Mouse (Mus musculus): ENCODE results near the gene Fth1. TPM values are rescaled to one million over a fixed set of nuclear protein-coding genes. Genes with fewer than 3 reads are reported as not detected.

Fth1 gene
- polyA plus RNA-seq, 1 experiment, result 268 TPM

DNA sequence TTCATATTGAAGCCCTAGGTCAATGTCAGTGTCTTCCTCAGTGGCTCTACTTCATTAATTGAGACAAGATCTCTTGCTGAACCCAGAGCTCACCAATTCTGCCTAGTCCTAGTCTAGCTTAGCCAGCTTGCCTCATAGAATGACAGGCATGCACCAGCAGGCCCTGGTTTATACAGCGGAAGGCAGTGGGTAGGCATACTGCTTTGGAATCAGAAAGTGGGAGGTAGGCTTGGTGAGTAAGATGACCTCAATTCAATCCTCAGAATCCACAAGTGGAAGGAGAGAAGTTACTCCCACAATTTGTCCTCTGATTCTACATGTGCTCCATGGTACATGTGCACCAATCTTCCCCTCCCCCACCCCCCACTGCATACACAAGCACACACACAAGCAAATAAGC lies 23.3 kb downstream of the Fth1 start:
- no peaks in the 10 kb centered on the region for H3K27me3 ChIP-seq (ENCODE audit: control insufficient read depth, insufficient read depth, low read length)
- no peaks in the 10 kb centered on the region for H3K4me1 ChIP-seq (ENCODE audit: control insufficient read depth, insufficient read depth, low read length)
- peak overlapping the region; percentile 82 for H3K4me3 ChIP-seq (ENCODE audit: control insufficient read depth, low read depth, low read length)
- no peaks in the 10 kb centered on the region for H3K36me3 ChIP-seq (ENCODE audit: control insufficient read depth, insufficient read depth, low read length)
- TF ChIP-seq POLR2A (IDR thresholded peaks at IDR 0.05; ENCODE audit: control insufficient read depth, low read depth, low read length) (no peak), CTCF (IDR thresholded peaks at IDR 0.05; ENCODE audit: control insufficient read depth, insufficient read depth, insufficient replicate concordance, low read depth, low read length) (no peak)
- no peak overlapping the region for H3K27ac ChIP-seq (ENCODE audit: control insufficient read depth, insufficient read depth, low read depth, low read length)

DNA sequence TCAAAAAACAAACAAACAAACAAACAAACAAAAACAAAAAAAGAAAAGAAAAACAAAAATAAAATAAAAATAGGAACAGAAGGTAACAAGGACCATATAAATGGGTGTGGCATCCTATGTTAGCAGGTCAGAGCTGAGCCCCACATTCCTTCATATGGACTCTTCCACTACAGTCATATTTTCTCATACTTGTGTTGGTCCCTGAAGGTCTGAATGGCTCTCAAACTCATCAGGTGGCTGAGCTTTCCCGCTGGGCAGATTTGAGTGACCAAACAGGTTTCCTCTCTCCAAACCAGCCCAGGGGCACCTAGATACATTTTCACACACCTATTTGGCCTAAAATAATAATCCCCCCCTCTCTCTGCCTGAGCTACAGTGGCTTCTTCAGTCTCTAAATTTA lies 31.0 kb downstream of the Fth1 start:
- Histone ChIP-seq H3K4me3 (ENCODE audit: control insufficient read depth, low read depth, low read length) (no peak overlapping the region), H3K36me3 (ENCODE audit: control insufficient read depth, insufficient read depth, low read length) (no peaks in the 10 kb centered on the region), H3K27ac (ENCODE audit: control insufficient read depth, insufficient read depth, low read depth, low read length) (no peak overlapping the region), H3K4me1 (ENCODE audit: control insufficient read depth, insufficient read depth, low read length) (peaks cover 4% of the 10 kb centered on the region), H3K27me3 (ENCODE audit: control insufficient read depth, insufficient read depth, low read length) (no peaks in the 10 kb centered on the region)
- TF ChIP-seq CTCF (IDR thresholded peaks at IDR 0.05; ENCODE audit: control insufficient read depth, insufficient read depth, insufficient replicate concordance, low read depth, low read length), result no peak

DNA sequence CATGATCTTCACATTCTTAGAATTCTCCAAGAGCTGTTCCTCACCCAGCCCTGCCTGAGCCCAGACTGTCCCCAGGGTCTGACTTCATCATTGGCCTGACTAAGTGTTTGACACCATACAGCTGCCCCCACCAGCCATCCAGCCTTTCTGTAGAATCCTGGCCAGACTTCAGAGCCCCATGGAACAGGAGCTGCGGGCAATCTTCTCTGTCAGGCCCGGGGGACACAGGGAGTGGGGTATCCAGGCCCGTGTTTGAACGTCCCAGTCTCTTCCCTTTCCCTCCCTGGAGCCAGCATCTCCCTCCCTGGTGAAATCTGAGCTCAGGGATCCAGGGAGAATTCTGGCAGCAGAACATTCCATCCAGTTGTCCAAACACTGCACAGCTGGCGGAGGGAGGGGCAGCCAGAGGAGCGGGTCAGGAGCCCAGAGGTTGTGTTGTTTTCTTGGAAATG lies 32.5 kb downstream of the Fth1 start:
- H3K36me3 ChIP-seq (ENCODE audit: control insufficient read depth, insufficient read depth, low read length), result no peaks in the 10 kb centered on the region
- TF ChIP-seq CTCF (IDR thresholded peaks at IDR 0.05; ENCODE audit: control insufficient read depth, insufficient read depth, insufficient replicate concordance, low read depth, low read length), result no peak
- no peak for TF ChIP-seq POLR2A (IDR thresholded peaks at IDR 0.05; ENCODE audit: control insufficient read depth, low read depth, low read length)
- H3K27me3 ChIP-seq (ENCODE audit: control insufficient read depth, insufficient read depth, low read length), result no peaks in the 10 kb centered on the region
- H3K4me1 ChIP-seq (ENCODE audit: control insufficient read depth, insufficient read depth, low read length), result peaks cover 7% of the 10 kb centered on the region
- H3K27ac ChIP-seq (ENCODE audit: control insufficient read depth, insufficient read depth, low read depth, low read length), result peak overlapping the region; percentile 68
- no peak overlapping the region for H3K4me3 ChIP-seq (ENCODE audit: control insufficient read depth, low read depth, low read length)

- Histone ChIP-seq H3K4me3 (ENCODE audit: control insufficient read depth, low read depth, low read length) (no peak overlapping the region), H3K4me1 (ENCODE audit: control insufficient read depth, insufficient read depth, low read length) (peaks cover 12% of the 10 kb centered on the region), H3K27ac (ENCODE audit: control insufficient read depth, insufficient read depth, low read depth, low read length) (peak overlapping the region; percentile 68; the same call in 1 of the 2 replicates)
These were observed 33.0 kb downstream of the Fth1 start for GRCm38 (mm10) chr19:10013348-10013747.

GRCm38 (mm10) chr19:10013913-10014312 lies 33.5 kb downstream of the Fth1 start:
- no peak for TF ChIP-seq CTCF (IDR thresholded peaks at IDR 0.05; ENCODE audit: control insufficient read depth, insufficient read depth, insufficient replicate concordance, low read depth, low read length)
- TF ChIP-seq POLR2A (IDR thresholded peaks at IDR 0.05; ENCODE audit: control insufficient read depth, low read depth, low read length), result no peak
- H3K4me3 ChIP-seq (ENCODE audit: control insufficient read depth, low read depth, low read length), result no peak overlapping the region
- H3K4me1 ChIP-seq (ENCODE audit: control insufficient read depth, insufficient read depth, low read length), result peaks cover 14% of the 10 kb centered on the region
- H3K27ac ChIP-seq (ENCODE audit: control insufficient read depth, insufficient read depth, low read depth, low read length), result peak overlapping the region; percentile 40; the same call in 1 of the 2 replicates
- no peaks in the 10 kb centered on the region for H3K27me3 ChIP-seq (ENCODE audit: control insufficient read depth, insufficient read depth, low read length)
- no peaks in the 10 kb centered on the region for H3K36me3 ChIP-seq (ENCODE audit: control insufficient read depth, insufficient read depth, low read length)

More at GRCm38 (mm10) chr19:10013348-10013747, 33.0 kb downstream of the Fth1 start:
- H3K27me3 ChIP-seq (ENCODE audit: control insufficient read depth, insufficient read depth, low read length), result no peaks in the 10 kb centered on the region
- TF ChIP-seq POLR2A (IDR thresholded peaks at IDR 0.05; ENCODE audit: control insufficient read depth, low read depth, low read length), result no peak
- no peak for TF ChIP-seq CTCF (IDR thresholded peaks at IDR 0.05; ENCODE audit: control insufficient read depth, insufficient read depth, insufficient replicate concordance, low read depth, low read length)
- no peaks in the 10 kb centered on the region for H3K36me3 ChIP-seq (ENCODE audit: control insufficient read depth, insufficient read depth, low read length)

GRCm38 (mm10) chr19:10014824-10015223 lies 34.4 kb downstream of the Fth1 start:
- Histone ChIP-seq H3K4me3 (ENCODE audit: control insufficient read depth, low read depth, low read length) (no peak overlapping the region), H3K36me3 (ENCODE audit: control insufficient read depth, insufficient read depth, low read length) (no peaks in the 10 kb centered on the region), H3K27ac (ENCODE audit: control insufficient read depth, insufficient read depth, low read depth, low read length) (no peak overlapping the region), H3K27me3 (ENCODE audit: control insufficient read depth, insufficient read depth, low read length) (no peaks in the 10 kb centered on the region), H3K4me1 (ENCODE audit: control insufficient read depth, insufficient read depth, low read length) (peaks cover 14% of the 10 kb centered on the region)
- TF ChIP-seq POLR2A (IDR thresholded peaks at IDR 0.05; ENCODE audit: control insufficient read depth, low read depth, low read length) (no peak), CTCF (IDR thresholded peaks at IDR 0.05; ENCODE audit: control insufficient read depth, insufficient read depth, insufficient replicate concordance, low read depth, low read length) (no peak)

GRCm38 (mm10) chr19:10015442-10015841 lies 35.0 kb downstream of the Fth1 start:
- Histone ChIP-seq H3K27ac (ENCODE audit: control insufficient read depth, insufficient read depth, low read depth, low read length) (no peak overlapping the region), H3K36me3 (ENCODE audit: control insufficient read depth, insufficient read depth, low read length) (no peaks in the 10 kb centered on the region), H3K4me3 (ENCODE audit: control insufficient read depth, low read depth, low read length) (no peak overlapping the region), H3K27me3 (ENCODE audit: control insufficient read depth, insufficient read depth, low read length) (no peaks in the 10 kb centered on the region), H3K4me1 (ENCODE audit: control insufficient read depth, insufficient read depth, low read length) (peaks cover 14% of the 10 kb centered on the region)
- no peak for TF ChIP-seq CTCF (IDR thresholded peaks at IDR 0.05; ENCODE audit: control insufficient read depth, insufficient read depth, insufficient replicate concordance, low read depth, low read length)
- no peak for TF ChIP-seq POLR2A (IDR thresholded peaks at IDR 0.05; ENCODE audit: control insufficient read depth, low read depth, low read length)

DNA sequence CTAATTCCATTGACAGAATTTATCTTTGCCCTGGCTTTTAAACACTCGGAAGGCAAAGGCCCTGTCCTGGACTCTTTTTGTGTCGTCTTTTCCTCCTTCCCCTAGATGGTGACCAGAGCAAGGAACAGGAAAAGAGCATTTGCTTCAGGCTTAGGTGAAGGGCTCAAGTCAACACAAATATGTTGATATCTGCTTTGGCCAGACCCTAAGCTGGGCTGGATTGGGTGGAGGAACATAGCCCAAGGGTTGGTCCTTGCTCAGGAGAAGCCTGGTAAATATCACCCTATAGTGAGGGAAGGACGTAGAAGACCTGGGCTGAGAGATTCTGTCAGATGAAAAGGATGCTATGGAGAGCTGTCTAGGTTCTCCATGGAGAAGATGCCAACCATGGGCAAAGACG lies 35.8 kb downstream of the Fth1 start:
- H3K36me3 ChIP-seq (ENCODE audit: control insufficient read depth, insufficient read depth, low read length), result no peaks in the 10 kb centered on the region
- H3K4me1 ChIP-seq (ENCODE audit: control insufficient read depth, insufficient read depth, low read length), result peaks cover 14% of the 10 kb centered on the region
- no peak overlapping the region for H3K4me3 ChIP-seq (ENCODE audit: control insufficient read depth, low read depth, low read length)
- no peak for TF ChIP-seq POLR2A (IDR thresholded peaks at IDR 0.05; ENCODE audit: control insufficient read depth, low read depth, low read length)
- no peak for TF ChIP-seq CTCF (IDR thresholded peaks at IDR 0.05; ENCODE audit: control insufficient read depth, insufficient read depth, insufficient replicate concordance, low read depth, low read length)
- H3K27me3 ChIP-seq (ENCODE audit: control insufficient read depth, insufficient read depth, low read length), result no peaks in the 10 kb centered on the region
- no peak overlapping the region for H3K27ac ChIP-seq (ENCODE audit: control insufficient read depth, insufficient read depth, low read depth, low read length)

Data from testis, adult 2 months (tissue).